Mouse (Mus musculus) layer of hippocampus, adult 8-10 months (tissue): Measurements from ENCODE around the gene Ldlrad3. TPM values are rescaled to one million over a fixed set of nuclear protein-coding genes. Genes with fewer than 3 reads are reported as not detected.

Experiments used
- DNase-seq, 2 experiments: peaks; one replicate each; pipeline ENCODE4 v3.0.0; 2022; ENCODE audit warnings: low spot score in 2 of 2
- total RNA-seq, 4 experiments: library from RNA; stranded (reverse); gene quantifications; 2 replicates each; pipeline ENCODE4 v1.2.4; 2022

Gene Ldlrad3
- total RNA-seq, 4 experiments from 2014 or later = 10.0 to 13.2 (median 11.3) TPM

DNA sequence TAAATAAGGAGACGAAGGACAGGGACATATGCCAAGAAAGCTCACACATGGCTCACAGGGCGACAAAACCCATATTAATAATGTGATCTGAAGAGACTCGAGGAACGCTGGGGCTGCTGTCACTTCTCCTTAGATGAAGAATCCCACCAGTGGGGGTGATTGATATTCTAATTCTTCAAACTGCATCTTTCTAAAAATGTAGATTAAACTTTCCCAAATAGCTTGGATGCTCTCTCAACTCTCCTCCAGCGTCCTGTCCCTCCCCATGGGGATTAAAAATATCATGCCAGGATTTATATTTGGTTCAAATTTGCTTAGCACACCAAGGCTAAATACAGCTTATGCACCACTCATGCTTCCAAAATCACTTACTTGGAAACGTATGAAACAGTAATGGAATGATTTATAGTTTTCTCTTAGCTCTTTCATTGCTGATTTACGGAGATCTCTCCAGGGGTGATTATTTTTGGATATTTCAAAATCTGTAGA, 182.4 kb downstream of the Ldlrad3 start:
- no peak for DNase-seq

GRCm38 (mm10) chr2:102002974-102003775, 183.0 kb downstream of the Ldlrad3 start:
- DNase-seq = no peak

DNA sequence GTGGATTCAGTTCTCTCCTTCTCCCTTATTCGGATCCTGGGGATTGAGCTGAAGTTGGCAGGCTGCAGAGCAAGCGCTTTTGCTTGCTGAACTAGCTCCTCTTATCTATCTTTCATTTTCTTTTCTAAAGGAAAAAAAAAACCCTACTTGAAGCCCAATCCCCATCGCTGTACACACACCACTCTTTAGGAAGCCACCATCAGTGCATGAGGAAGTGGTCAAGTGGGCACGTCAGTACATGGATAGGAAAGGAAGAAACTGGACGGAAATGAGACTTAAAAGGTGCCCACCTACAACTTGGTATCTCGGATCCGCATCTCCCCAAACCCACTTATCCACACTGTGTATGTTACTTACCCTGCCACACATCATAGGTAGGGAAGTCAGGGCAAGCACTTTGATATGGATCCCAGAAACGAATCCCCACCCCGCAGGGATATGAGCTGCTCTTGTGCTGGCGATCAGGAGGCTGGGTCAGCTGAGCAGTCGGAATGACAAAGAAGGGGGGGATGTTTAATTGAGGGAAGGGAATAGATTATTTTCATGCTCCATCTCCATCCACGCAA, 183.7 kb downstream of the Ldlrad3 start:
- no peak for DNase-seq

GRCm38 (mm10) chr2:102001661-102002060, 184.5 kb downstream of the Ldlrad3 start:
- DNase-seq = no peak

DNA sequence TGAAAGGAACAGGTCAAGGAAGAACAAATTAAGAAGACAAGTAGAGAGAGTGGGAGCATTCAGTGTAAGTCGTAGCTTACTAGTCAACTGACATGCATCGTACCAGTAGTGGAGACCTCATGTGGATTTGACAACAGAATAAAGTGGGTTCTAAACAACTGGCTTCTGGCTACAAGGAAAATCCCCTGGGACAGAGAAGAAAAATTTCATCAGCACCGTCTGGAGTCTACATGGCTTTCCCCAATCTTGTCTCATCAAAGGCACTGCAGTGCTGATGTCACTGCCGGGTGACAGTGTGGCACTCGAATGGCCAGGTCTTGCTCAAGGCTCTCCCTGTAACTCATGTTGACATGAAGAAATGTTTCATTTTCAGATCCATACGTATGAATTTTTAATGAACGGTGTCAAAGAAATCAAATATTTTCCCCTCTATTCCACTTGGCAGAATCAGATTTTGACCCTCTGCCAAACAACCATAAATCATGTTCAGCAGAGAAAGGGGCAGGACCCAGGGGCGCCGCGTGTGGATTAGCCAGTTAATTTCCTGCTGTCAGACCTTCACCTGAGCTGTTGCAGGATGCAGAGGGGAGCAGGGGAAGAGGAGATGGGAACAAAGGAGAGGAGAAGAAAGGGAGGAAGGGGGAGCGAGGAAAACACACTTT, 187.1 kb downstream of the Ldlrad3 start:
- DNase-seq = no peak

DNA sequence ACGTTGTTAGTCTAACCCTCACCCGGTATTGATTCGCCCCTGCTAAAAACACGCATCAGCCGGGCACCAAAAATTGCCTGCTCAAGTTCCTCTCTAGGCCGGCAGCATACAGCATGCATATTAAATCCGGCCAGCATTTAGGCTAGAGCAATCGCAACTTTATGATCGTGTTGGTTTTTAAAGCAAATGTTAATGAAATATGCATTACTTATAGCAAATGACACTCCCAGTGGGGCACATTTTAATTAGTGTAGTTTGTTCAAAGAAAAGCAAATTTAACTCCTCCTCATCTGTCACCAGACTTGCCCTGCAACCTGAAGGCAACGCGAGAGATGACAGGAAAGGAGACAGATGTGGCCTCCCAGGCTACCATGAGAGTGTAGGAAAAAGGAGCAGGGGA, 189.2 kb downstream of the Ldlrad3 start:
- DNase-seq = no peak

DNA sequence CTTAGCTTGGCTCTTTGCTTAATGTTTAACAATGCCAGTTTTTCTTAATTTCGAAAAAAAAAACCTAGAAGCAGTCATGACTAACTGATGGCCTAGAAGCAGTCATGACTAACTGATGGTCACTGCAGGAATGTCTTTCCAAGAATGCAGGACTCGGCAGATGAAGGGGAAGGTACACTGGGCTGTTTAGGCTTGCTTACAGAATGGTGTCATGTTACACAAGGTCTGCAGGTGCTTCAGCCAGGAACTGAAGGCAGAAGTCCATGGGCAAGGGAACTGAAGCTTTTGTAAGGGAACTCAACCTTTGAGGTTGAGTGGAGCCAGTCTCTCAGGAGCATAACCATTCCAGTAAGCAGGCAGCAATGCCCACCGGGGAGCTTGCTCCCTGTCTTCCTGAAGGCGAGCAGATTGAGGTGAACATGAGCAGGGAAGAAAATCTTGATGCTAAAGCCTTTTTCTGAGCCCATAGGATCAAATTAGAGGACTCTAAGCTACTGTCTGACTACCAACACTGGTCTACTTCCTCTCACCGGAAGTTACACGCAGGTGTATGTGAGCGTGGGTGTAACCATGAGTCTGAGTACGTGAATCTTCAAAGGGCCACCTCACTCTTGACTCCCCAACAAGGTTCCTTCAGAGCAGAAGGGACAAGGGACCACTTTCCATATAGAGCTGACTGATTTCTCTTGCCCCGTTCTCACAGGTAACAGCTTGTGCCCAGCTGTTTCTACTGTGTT, 193.4 kb downstream of the Ldlrad3 start:
- DNase-seq = no peak

- no peak for DNase-seq
Observed at GRCm38 (mm10) chr2:101991726-101992125, 194.5 kb downstream of the Ldlrad3 start.

DNA sequence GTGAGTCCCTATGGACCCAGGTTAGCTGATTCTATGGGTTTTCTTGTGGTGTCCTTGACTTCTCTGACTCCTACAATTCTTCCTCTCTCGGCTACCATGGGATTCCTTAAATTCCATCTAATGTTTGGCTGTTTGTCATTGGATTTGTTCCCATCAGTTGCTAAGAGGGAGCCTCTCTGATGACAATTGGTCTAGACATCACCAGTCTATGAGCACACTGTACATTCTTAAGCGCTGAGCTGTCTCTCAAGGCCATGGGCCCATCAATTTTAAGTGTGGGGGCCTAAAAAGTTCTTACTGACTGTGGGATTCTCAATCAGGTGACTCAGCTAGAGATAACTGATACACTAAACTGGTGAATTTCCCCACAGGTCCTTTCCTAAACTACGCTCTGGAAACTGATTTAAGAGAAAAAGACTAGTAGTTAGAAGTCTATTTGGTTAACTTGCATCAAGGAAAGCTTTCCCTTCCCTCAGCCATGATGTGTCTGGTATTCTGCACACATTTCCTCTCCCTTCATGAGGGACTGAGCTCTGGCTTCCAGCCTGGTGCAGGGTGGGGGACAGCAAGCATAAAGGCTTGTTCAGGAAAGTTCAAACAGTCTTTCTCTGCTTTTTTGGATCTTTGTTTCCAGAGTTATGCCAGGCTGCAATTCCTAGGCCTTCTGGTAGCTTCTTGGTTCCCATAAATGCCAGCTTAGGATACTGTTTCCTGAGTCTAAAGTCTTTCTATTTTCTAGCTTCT, 199.7 kb downstream of the Ldlrad3 start:
- DNase-seq = no peak

- no peak for DNase-seq
Observed at GRCm38 (mm10) chr2:101983853-101984543, 202.2 kb downstream of the Ldlrad3 start.

DNA sequence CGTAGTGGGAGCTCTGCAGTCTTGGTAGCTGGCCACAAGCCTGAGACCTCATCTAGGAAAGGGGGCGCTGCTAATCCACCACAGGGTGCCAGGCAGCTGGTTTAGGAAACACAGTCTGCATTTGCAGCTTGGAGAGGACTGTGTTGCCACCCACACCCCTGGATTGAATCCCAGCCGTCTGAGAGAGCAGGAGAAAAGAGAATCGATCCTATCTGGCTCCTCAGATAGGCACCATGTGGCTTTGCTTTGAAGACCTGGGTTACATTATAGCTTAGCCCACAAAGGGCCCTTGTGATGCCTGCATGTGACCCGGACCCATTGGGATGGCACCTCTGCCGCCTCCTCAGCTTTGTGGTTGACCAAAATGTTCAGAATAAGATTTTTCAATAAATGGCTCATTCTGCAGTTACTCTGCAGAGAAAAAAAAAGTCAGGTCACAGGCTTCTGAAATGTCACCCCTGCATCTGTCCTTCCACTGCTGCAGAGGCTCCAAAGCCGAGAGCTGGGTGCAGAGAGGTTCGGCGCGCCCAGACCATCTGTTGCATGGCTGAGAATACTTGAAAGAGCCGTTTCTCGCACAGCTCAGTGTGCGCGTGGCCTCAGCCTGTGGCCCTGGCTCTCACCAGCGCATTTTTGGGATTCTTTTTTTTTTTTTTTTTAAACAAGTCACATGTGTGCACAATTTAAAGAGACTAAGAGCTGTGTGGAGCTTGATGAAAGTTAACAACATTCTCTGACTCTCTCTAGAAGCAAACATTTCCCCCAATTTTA, 202.9 kb downstream of the Ldlrad3 start:
- peak; percentile 91 for DNase-seq

DNA sequence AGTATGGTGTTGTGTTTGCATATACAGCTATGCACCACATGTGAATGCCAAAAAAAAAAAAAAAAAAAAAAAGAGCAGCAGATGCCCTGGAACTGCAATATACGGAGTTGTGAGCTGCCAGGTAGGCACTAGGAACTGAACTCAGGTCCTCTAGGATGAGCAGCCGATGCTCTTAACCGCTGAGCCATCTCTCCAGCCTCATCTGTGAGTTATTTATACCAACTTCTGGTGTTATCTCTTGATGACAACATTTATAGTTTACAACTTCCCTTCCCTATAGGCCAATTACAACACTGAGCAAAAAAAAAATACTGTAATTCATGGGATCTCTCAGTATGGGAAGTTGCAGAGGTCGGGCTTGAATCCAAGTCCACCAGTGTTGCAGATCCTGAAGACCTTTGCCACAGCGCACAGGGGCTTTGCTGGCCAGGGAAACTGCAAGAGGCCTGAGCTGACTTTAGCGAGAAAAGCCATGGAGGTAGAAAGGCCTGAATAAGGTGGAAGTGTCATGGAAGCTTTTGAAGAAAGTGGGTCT, 204.2 kb downstream of the Ldlrad3 start:
- DNase-seq = no peak

DNA sequence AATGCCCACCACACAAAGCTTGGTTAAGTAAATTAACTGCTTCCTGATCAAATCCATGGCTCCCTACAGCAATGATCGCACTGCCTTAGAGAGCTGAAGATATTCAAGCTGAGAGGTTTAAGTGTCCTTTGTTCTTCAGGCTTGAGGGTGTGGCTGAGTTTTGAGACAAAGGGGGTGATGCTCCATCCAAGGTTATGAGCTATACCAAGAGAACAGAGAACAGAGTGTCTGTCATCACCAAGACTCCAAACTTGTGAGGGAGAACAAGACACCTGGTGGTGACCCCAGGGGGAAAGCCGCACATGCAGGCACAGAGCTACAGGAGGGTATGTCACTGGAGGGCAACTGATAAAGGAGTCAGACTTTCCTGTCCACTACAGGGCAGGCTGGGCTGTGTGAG, 205.0 kb downstream of the Ldlrad3 start:
- DNase-seq = no peak

- DNase-seq = no peak
Observed at GRCm38 (mm10) chr2:101980456-101980947, 205.7 kb downstream of the Ldlrad3 start.

DNA sequence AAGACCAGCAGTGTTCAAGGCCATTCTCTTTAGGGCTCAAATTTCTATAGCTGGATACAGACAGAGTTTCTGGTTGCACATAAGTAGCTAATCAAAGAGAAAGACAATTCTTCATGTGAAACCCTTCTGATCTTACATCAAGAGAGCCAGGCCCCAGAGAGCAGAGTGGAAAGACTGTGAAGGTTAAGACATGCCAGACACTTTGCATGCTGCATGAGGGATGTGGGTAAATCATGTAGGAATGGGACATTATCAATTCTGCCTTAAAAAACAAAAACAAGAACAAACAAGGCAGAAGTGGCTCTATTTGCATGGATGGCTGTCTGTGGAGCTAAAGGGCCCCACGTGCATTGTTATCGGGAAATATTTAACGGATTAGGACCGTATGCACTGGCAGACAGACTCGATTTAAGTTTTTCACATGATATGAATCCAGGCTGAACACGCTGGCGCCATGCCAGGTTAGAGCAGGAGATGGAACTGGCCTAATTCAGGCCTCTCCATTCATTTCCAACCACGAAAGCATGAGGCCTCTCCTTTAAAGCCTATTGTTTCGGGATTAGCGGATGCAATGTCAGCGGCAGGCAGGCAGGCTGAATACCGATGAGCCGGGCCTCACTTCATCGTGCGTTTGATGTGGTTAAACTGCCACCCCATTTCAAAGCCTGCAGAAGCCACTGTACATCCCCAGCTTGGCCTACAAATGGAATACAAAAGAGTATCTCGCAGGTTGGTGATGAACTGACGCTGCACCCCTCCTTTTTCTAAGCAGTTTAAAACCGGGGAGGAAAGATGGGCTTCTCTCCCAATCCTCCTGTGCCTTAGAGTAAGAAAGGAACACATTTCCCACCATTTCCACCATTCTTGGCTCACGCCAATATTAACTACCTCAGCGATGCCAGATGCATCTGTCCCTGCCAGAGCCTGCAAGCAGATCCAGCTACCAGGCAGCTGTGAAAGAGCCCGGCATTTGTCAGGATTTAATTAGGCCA, 207.4 kb downstream of the Ldlrad3 start:
- peak; percentile 41 to 50 for DNase-seq

GRCm38 (mm10) chr2:101976399-101977064, 209.7 kb downstream of the Ldlrad3 start:
- no peak for DNase-seq

DNA sequence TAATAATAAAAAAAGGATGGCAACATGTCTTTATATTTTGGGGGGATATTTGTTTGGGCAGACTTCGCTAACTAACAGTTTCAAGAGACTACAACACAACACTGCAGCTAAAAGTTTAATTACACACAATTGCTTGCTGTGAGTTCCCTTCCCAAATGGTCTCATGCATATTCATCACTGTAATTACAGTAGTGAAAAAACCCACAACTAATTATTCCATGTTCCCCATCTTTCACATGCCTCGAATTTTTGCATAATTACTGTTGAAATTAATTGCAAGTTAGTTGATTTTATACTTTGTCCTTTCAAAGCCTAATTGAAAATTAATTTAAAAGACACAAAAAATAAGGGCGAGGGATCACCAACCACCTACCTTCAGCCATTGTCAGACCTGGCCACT, 212.4 kb downstream of the Ldlrad3 start:
- no peak for DNase-seq
